Mouse (Mus musculus) right cerebral cortex, postnatal 4 days (tissue): Measurements from ENCODE around the gene Cacna1e.

Experiments used
- DNase-seq: peaks from one replicate; pipeline ENCODE4 v3.0.0-alpha.2; 2022

Gene Cacna1e

GRCm38 (mm10) chr1:154832168-154832539, 52.1 kb downstream of the Cacna1e start:
- no peak for DNase-seq

GRCm38 (mm10) chr1:154831269-154832167, 52.8 kb downstream of the Cacna1e start:
- DNase-seq = no peak

DNA sequence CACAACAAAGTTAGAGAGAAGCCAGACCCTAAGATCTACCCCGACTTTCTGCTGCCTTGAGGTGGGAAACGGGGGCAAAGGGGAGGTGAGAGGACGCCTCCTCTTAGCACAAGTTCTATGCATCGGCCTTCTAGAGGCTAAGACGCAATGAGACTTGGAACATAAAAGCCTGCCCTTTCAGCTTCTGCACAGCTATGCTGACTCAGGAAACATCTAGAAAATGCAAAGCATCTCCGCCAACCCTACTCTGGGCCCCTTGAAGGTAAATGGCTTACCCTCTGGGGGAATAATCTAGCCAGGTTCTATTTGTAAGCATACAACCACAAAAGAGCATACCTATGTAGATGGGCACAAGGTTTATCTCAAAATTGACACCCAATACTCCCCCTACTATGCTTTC, 54.2 kb downstream of the Cacna1e start:
- no peak for DNase-seq

- DNase-seq = no peak
Observed at GRCm38 (mm10) chr1:154823098-154823497, 61.2 kb downstream of the Cacna1e start.

DNA sequence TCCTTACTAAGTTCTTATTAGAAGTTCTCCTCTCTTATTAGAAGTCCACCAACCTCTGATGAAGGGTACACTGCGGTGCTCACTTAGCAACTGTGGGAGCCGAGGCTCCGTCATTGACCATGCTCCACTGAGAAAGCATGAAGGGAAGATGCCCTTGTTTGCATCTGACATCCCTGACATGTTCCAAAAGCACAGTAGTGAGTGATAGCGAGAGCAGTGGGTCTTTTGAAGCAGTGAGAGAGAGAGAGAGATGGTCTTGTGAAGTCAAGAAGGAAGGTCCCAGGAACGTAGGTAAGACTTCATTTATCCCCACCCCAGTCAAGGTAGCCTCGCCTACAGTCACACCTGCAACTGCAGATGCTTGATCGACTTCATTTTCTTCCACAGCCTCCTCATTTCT, 63.9 kb downstream of the Cacna1e start:
- no peak for DNase-seq

DNA sequence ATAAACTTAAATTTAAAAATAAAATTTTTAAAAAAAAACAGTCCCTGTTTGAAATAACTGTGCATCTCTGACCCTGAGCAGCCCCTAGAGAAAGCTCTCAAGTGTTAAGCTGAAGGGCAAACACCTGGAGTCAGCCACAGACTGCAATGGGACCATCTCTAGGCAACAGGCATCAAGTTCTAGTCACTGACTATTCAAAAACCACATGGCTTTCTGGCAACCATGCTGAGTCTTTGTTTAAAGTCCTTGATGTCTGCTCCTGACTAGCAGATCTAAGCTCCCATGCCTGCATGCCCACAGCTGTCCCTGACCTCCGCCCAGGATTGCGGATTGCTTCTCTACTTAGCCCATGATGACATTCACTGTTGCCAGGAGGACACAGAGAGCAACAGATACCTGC, 64.3 kb downstream of the Cacna1e start:
- no peak for DNase-seq

DNA sequence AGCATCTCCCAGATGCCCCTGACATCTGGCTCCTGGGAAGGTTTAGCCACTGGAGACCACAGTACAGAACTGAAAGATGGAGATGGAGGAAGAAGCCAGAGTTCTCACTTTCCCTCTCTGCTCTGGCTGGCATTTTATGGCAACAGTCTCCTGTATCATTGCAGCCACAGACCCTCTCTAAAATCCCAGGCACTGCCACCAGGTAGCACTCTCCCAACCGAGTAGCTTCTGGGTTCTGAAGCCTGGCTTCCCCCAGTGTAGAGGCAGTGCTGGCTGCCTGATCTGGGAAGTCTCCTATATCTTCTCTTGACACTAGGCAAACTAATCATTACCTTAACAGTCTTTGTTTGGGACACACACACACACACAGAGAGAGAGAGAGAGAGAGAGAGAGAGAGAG, 65.6 kb downstream of the Cacna1e start:
- DNase-seq = no peak

DNA sequence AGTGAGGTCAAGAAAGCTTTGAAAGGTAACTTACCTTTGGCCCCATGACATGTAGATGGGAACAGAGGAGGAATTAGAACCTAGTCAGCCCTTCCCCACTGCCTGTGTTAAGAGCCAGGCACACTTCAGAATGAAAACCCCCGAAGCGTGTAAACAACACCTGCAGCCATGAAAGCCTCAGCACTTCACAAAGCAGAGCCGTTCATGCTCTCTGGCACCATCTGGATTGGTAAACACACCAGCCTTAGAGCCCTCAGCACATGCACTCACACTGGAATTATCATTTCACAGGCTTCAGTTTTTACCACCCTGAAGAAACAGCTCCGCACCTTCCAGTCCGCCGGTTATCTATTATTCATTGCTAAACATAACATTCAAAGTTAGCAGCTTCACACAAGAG, 67.5 kb downstream of the Cacna1e start:
- no peak for DNase-seq

DNA sequence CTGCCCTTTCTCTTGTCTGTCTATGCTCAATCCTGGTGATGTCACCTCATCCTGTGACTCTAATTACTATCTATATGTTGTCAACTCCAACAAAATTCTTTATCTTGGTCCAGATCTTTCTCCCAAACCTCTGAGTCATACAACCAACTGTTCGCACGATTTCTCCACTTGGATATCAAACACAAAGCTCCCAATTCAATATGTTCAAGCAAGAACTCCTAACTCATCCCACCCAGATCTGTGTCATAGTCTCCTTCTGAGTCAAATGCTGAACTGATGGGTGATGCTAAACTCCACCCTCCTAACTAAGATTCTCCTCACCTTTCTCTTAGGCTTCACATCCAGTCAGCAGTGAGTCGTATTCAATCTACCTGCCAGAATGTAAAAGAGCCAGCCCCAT, 68.0 kb downstream of the Cacna1e start:
- no peak for DNase-seq

DNA sequence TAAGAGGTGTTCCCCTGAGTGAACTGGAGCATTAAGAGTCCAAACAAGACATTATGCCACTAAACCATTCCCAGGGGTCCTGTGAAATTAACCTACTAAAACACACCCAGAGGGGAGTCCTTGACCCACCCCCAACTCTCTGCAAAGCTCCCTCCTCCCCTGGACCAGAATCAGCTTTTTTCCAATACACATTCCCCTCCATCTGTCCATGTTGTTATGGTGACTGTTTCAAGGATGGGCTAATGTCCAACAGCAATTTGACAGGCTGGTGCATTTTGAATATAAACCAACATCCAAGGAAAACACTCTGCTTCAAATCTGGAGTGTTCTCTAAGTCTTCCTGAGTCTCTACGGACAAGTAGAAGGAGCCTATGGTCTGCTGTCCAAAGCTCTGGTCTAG, 78.6 kb downstream of the Cacna1e start:
- DNase-seq = no peak

DNA sequence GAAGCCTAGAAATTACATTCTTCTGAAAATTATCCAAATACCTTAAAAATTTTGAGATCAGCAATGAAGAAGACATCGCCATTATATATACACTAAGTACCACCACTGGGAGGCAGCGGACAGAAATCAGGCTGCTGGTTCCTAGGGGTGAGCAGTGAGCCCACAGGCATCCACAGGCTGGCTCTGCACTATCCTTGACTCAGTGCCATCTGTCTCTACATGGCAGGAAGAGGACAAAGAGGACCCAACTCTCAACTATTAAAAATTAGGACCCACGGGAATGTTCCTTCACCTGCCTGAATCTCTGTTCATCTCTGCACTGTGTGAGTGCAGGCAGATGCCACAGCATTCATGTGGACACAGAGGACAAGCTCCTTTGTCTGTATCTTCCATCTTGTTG, 79.3 kb downstream of the Cacna1e start:
- DNase-seq = no peak

GRCm38 (mm10) chr1:154802301-154802904, 81.9 kb downstream of the Cacna1e start:
- no peak for DNase-seq

- DNase-seq = no peak
Observed at GRCm38 (mm10) chr1:154799257-154799656, 85.0 kb downstream of the Cacna1e start.

DNA sequence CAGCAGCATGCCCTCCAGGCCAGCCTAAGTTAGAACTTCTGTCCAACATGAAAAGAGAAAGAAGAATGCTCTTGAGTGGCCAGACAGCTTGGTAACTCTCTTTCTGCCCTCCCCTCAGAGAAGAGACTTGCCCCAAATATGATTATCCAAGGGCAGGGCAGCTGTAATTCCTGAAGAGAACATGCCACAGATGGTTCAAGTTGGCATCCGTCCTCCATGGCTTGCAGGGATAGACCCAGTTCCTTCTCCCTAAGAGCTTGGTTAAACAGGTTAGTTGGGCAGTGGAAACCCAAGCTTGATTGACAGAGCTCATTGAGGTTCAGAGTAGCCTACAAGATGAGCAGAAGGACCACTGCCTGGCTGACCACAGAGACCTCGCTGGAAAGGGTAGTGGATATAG, 85.5 kb downstream of the Cacna1e start:
- DNase-seq = no peak

GRCm38 (mm10) chr1:154796685-154797084, 87.6 kb downstream of the Cacna1e start:
- DNase-seq = peak; percentile 54

- no peak for DNase-seq
Observed at GRCm38 (mm10) chr1:154794518-154794951, 89.8 kb downstream of the Cacna1e start.

- no peak for DNase-seq
Observed at GRCm38 (mm10) chr1:154791544-154792174, 92.6 kb downstream of the Cacna1e start.

DNA sequence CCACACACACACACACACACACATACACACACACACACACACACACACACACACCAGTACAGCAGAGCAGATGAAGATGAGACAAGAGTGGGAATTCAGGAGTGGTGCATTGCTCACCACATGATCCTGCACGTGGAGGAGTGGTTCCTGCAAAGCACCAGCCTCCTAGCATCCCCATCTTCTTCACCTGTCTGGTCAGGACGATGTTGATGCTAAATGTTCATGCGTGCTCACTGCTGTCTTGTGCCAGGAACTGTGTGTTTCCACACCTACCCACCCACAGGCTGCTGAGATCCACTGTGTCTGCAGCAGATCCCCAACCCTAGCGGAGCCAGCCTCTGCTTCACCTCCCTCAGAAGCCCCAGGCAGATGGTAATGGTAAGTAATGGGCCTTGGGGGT, 95.8 kb downstream of the Cacna1e start:
- no peak for DNase-seq

GRCm38 (mm10) chr1:154788069-154788468, 96.2 kb downstream of the Cacna1e start:
- peak; percentile 93 for DNase-seq

DNA sequence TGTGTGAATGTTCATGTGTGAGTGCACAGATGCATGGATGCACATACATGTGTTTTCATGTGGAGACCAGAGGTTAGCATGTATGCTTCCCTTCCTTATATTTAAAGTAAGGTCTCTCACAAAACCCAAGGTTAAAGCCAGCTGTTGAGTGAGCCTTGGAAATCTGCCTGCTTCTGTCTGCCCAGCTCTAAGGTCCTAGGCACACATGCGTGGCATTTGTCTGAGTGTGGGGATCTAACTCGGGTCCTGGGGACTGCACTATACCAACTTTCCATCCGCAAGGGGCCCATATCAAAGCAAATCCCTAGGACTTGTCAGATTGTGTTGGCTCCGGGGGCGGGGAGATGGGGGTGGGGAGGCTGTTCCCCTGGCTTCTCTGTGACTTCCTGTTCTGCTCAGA, 96.9 kb downstream of the Cacna1e start:
- DNase-seq = no peak

DNA sequence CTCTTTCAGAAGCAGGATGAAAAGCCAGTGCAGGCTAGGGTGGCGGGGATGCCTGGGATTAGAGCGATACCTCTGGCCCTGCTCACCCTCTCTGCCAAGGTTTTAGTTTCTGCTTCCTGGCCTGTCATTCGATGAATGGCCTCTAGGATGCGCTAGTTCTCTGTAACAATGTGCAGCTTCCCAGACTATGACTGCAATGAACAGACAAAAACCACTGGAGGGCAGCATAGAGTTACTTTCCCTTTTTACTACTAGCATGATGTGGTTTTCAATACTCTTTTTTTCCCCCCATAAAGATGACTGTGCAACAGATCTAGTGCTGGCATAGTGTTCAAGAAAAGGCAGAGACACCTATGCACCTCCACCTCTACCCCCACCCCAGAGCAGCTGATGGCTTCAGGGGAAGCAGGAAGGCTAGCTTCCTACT, 98.0 kb downstream of the Cacna1e start:
- DNase-seq = peak; percentile 84

GRCm38 (mm10) chr1:154784862-154785261, 99.4 kb downstream of the Cacna1e start:
- DNase-seq = no peak

DNA sequence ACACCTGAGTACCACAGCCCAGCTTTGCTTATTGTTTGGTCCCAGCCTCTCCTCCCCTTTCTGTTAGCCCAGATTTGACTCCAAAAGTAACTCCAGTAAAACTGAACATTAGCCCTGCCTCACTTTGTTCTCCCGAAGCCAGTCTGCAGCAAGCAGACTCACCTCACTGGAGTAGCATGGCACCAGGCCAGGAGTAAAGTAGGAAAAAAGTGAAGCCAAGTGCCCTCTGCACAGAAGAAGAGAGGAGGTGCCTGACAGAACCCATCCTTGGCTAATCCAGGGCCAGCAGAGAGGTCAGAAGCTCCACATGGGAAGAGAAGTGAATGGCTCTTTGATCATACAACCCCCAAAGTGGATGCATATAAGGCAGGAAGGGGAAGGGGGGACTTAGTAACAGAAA, 100.8 kb downstream of the Cacna1e start:
- DNase-seq = no peak

- no peak for DNase-seq
Observed at GRCm38 (mm10) chr1:154779908-154780514, 104.3 kb downstream of the Cacna1e start.
